Mouse (Mus musculus) lung, postnatal 36 days (tissue): ENCODE data around the gene Kpna3.
A peak's percentile ranks its signal among the peaks of the same experiment; 100 is the strongest.

ENCODE experiments used
- DNase-seq: peaks from one replicate; pipeline ENCODE4 v3.0.0; 2022; ENCODE audit warnings: mixed read lengths

Kpna3 gene

GRCm38 (mm10) chr14:61390586-61390985 is 49.1 kb downstream of the Kpna3 start:
- no peak for DNase-seq

GRCm38 (mm10) chr14:61367290-61367689 is 72.4 kb downstream of the Kpna3 start:
- no peak for DNase-seq

- no peak for DNase-seq
Observed at GRCm38 (mm10) chr14:61364656-61365055, 75.0 kb downstream of the Kpna3 start.

GRCm38 (mm10) chr14:61363734-61364133 is 75.9 kb downstream of the Kpna3 start:
- DNase-seq, result no peak

GRCm38 (mm10) chr14:61362268-61362667 is 77.4 kb downstream of the Kpna3 start:
- DNase-seq, result no peak

GRCm38 (mm10) chr14:61360981-61361511 is 78.6 kb downstream of the Kpna3 start:
- no peak for DNase-seq

GRCm38 (mm10) chr14:61360131-61360980 is 79.3 kb downstream of the Kpna3 start, which contains the start of gene Ebpl:
Gene Ebpl, minus strand, starts transcription at chr14:61360439.
- peak; percentile 94 for DNase-seq

GRCm38 (mm10) chr14:61354251-61355235 is 85.1 kb downstream of the Kpna3 start:
- DNase-seq, result no peak

GRCm38 (mm10) chr14:61350808-61351207 is 88.9 kb downstream of the Kpna3 start:
- no peak for DNase-seq

GRCm38 (mm10) chr14:61349876-61350275 is 89.8 kb downstream of the Kpna3 start:
- no peak for DNase-seq

GRCm38 (mm10) chr14:61346827-61347698 is 92.6 kb downstream of the Kpna3 start:
- DNase-seq, result no peak

- DNase-seq, result no peak
Observed at GRCm38 (mm10) chr14:61344590-61344989, 95.1 kb downstream of the Kpna3 start.

- DNase-seq, result no peak
Observed at GRCm38 (mm10) chr14:61339381-61339780, 100.3 kb downstream of the Kpna3 start.

GRCm38 (mm10) chr14:61330996-61331561 is 108.6 kb downstream of the Kpna3 start:
- peak; percentile 82 for DNase-seq

GRCm38 (mm10) chr14:61330591-61330990 is 109.1 kb downstream of the Kpna3 start:
- DNase-seq, result no peak

GRCm38 (mm10) chr14:61327618-61328450 is 111.8 kb downstream of the Kpna3 start:
- DNase-seq, result peak; percentile 80

- DNase-seq, result peak; percentile 37
Observed at GRCm38 (mm10) chr14:61327007-61327406, 112.7 kb downstream of the Kpna3 start.

- no peak for DNase-seq
Observed at GRCm38 (mm10) chr14:61322740-61323139, 116.9 kb downstream of the Kpna3 start.

GRCm38 (mm10) chr14:61321200-61321599 is 118.5 kb downstream of the Kpna3 start:
- no peak for DNase-seq

- peak; percentile 51 for DNase-seq
Observed at GRCm38 (mm10) chr14:61320765-61321164, 118.9 kb downstream of the Kpna3 start.

- DNase-seq, result peak; percentile 83
Observed at GRCm38 (mm10) chr14:61316861-61317260, 122.8 kb downstream of the Kpna3 start.
